Mouse (Mus musculus): Measurements from ENCODE around the gene Rnf43. TPM values are rescaled to one million over a fixed set of nuclear protein-coding genes. Genes with fewer than 3 reads are reported as not detected.

Gene Rnf43
- polyA plus RNA-seq, 1 experiment from 2014 or later: 1.5 TPM

- Histone ChIP-seq H3K27ac (ENCODE audit: low read depth, low read length) (no peak overlapping the region), H3K36me3 (ENCODE audit: control insufficient read depth, insufficient read depth, low read length) (no peaks in the 10 kb centered on the region), H3K4me3 (ENCODE audit: low read depth, low read length) (no peak overlapping the region), H3K27me3 (ENCODE audit: control insufficient read depth, insufficient read depth, low read length) (no peaks in the 10 kb centered on the region), H3K9ac (ENCODE audit: low read length) (no peak overlapping the region), H3K9me3 (ENCODE audit: control insufficient read depth, low read length) (no peaks in the 10 kb centered on the region), H3K4me2 (ENCODE audit: low read depth, low read length, severe bottlenecking) (no peak overlapping the region), H3K4me1 (replicated peaks; ENCODE audit: control insufficient read depth, insufficient read depth, low read length) (no peaks in the 10 kb centered on the region)
- 84% methylated on average over 14 of the region's 14 CpGs for WGBS
- DNase-seq (ENCODE audit: low spot score) (no peak), ATAC-seq (replicated peaks; ENCODE audit: low FRiP score) (no peak)
Observed at GRCm38 (mm10) chr11:87697131-87697682, 34.7 kb downstream of the Rnf43 start.

GRCm38 (mm10) chr11:87698126-87698525, 35.6 kb downstream of the Rnf43 start:
- no peak for DNase-seq (ENCODE audit: low spot score)
- no peak for ATAC-seq (replicated peaks; ENCODE audit: low FRiP score)
- no peak overlapping the region for H3K4me2 ChIP-seq (ENCODE audit: low read depth, low read length, severe bottlenecking)
- H3K27ac ChIP-seq (ENCODE audit: low read depth, low read length): no peak overlapping the region
- no peak overlapping the region for H3K9ac ChIP-seq (ENCODE audit: low read length)
- no peak overlapping the region for H3K4me3 ChIP-seq (ENCODE audit: low read depth, low read length)
- no peaks in the 10 kb centered on the region for H3K4me1 ChIP-seq (replicated peaks; ENCODE audit: control insufficient read depth, insufficient read depth, low read length)
- H3K27me3 ChIP-seq (ENCODE audit: control insufficient read depth, insufficient read depth, low read length): no peaks in the 10 kb centered on the region
- WGBS: 88% methylated on average over 4 of the region's 4 CpGs
- H3K9me3 ChIP-seq (ENCODE audit: control insufficient read depth, low read length): no peaks in the 10 kb centered on the region
- no peaks in the 10 kb centered on the region for H3K36me3 ChIP-seq (ENCODE audit: control insufficient read depth, insufficient read depth, low read length)

GRCm38 (mm10) chr11:87701108-87701507, 38.6 kb downstream of the Rnf43 start:
- 86% methylated on average over 6 of the region's 6 CpGs for WGBS
- DNase-seq (ENCODE audit: low spot score): no peak
- no peaks in the 10 kb centered on the region for H3K4me1 ChIP-seq (replicated peaks; ENCODE audit: control insufficient read depth, insufficient read depth, low read length)

GRCm38 (mm10) chr11:87701877-87702620, 39.5 kb downstream of the Rnf43 start:
- H3K36me3 ChIP-seq (ENCODE audit: control insufficient read depth, insufficient read depth, low read length): no peaks in the 10 kb centered on the region
- ATAC-seq (replicated peaks; ENCODE audit: low FRiP score) (no peak), DNase-seq (ENCODE audit: low spot score) (no peak)
- no peaks in the 10 kb centered on the region for H3K4me1 ChIP-seq (replicated peaks; ENCODE audit: control insufficient read depth, insufficient read depth, low read length)
- H3K9me3 ChIP-seq (ENCODE audit: control insufficient read depth, low read length): no peaks in the 10 kb centered on the region
- H3K9ac ChIP-seq (ENCODE audit: low read length): no peak overlapping the region
- H3K27ac ChIP-seq (ENCODE audit: low read depth, low read length): no peak overlapping the region
- 86% methylated on average over 14 of the region's 14 CpGs for WGBS
- no peak overlapping the region for H3K4me3 ChIP-seq (ENCODE audit: low read depth, low read length)
- H3K4me2 ChIP-seq (ENCODE audit: low read depth, low read length, severe bottlenecking): no peak overlapping the region
- H3K27me3 ChIP-seq (ENCODE audit: control insufficient read depth, insufficient read depth, low read length): no peaks in the 10 kb centered on the region

More at GRCm38 (mm10) chr11:87701108-87701507, 38.6 kb downstream of the Rnf43 start:
- ATAC-seq (replicated peaks; ENCODE audit: low FRiP score): no peak
- Histone ChIP-seq H3K27ac (ENCODE audit: low read depth, low read length) (no peak overlapping the region), H3K9me3 (ENCODE audit: control insufficient read depth, low read length) (no peaks in the 10 kb centered on the region), H3K4me2 (ENCODE audit: low read depth, low read length, severe bottlenecking) (no peak overlapping the region), H3K9ac (ENCODE audit: low read length) (no peak overlapping the region), H3K27me3 (ENCODE audit: control insufficient read depth, insufficient read depth, low read length) (no peaks in the 10 kb centered on the region), H3K36me3 (ENCODE audit: control insufficient read depth, insufficient read depth, low read length) (no peaks in the 10 kb centered on the region), H3K4me3 (ENCODE audit: low read depth, low read length) (no peak overlapping the region)

- no peak overlapping the region for H3K4me2 ChIP-seq (ENCODE audit: low read depth, low read length, severe bottlenecking)
- ATAC-seq (replicated peaks; ENCODE audit: low FRiP score): no peak
- no peaks in the 10 kb centered on the region for H3K4me1 ChIP-seq (replicated peaks; ENCODE audit: control insufficient read depth, insufficient read depth, low read length)
- no peak for DNase-seq (ENCODE audit: low spot score)
- 91% methylated on average over 5 of the region's 5 CpGs for WGBS
- H3K9me3 ChIP-seq (ENCODE audit: control insufficient read depth, low read length): no peaks in the 10 kb centered on the region
- no peak overlapping the region for H3K9ac ChIP-seq (ENCODE audit: low read length)
- H3K4me3 ChIP-seq (ENCODE audit: low read depth, low read length): no peak overlapping the region
- H3K36me3 ChIP-seq (ENCODE audit: control insufficient read depth, insufficient read depth, low read length): no peaks in the 10 kb centered on the region
- no peaks in the 10 kb centered on the region for H3K27me3 ChIP-seq (ENCODE audit: control insufficient read depth, insufficient read depth, low read length)
- no peak overlapping the region for H3K27ac ChIP-seq (ENCODE audit: low read depth, low read length)
Observed at GRCm38 (mm10) chr11:87703654-87704053, 41.1 kb downstream of the Rnf43 start.

- H3K4me3 ChIP-seq (ENCODE audit: low read depth, low read length): no peak overlapping the region
- H3K27ac ChIP-seq (ENCODE audit: low read depth, low read length): no peak overlapping the region
- 92% methylated on average over 9 of the region's 9 CpGs for WGBS
Observed at GRCm38 (mm10) chr11:87704289-87704688, 41.8 kb downstream of the Rnf43 start.

GRCm38 (mm10) chr11:87707570-87707969, 45.0 kb downstream of the Rnf43 start:
- ATAC-seq (replicated peaks; ENCODE audit: low FRiP score) (no peak), DNase-seq (ENCODE audit: low spot score) (no peak)
- H3K27ac ChIP-seq (ENCODE audit: low read depth, low read length): no peak overlapping the region
- H3K4me2 ChIP-seq (ENCODE audit: low read depth, low read length, severe bottlenecking): no peak overlapping the region
- H3K9ac ChIP-seq (ENCODE audit: low read length): no peak overlapping the region
- H3K9me3 ChIP-seq (ENCODE audit: control insufficient read depth, low read length): no peaks in the 10 kb centered on the region
- 49% methylated on average over 8 of the region's 8 CpGs for WGBS
- H3K4me1 ChIP-seq (replicated peaks; ENCODE audit: control insufficient read depth, insufficient read depth, low read length): no peaks in the 10 kb centered on the region; the same call in 1 of the 2 replicates
- no peak overlapping the region for H3K4me3 ChIP-seq (ENCODE audit: low read depth, low read length)
- H3K36me3 ChIP-seq (ENCODE audit: control insufficient read depth, insufficient read depth, low read length): no peaks in the 10 kb centered on the region
- H3K27me3 ChIP-seq (ENCODE audit: control insufficient read depth, insufficient read depth, low read length): no peaks in the 10 kb centered on the region

More at GRCm38 (mm10) chr11:87704289-87704688, 41.8 kb downstream of the Rnf43 start:
- Histone ChIP-seq H3K27me3 (ENCODE audit: control insufficient read depth, insufficient read depth, low read length) (no peaks in the 10 kb centered on the region), H3K4me2 (ENCODE audit: low read depth, low read length, severe bottlenecking) (no peak overlapping the region), H3K9me3 (ENCODE audit: control insufficient read depth, low read length) (no peaks in the 10 kb centered on the region), H3K36me3 (ENCODE audit: control insufficient read depth, insufficient read depth, low read length) (no peaks in the 10 kb centered on the region), H3K4me1 (replicated peaks; ENCODE audit: control insufficient read depth, insufficient read depth, low read length) (no peaks in the 10 kb centered on the region), H3K9ac (ENCODE audit: low read length) (no peak overlapping the region)
- ATAC-seq (replicated peaks; ENCODE audit: low FRiP score) (no peak), DNase-seq (ENCODE audit: low spot score) (no peak)

- no peaks in the 10 kb centered on the region for H3K27me3 ChIP-seq (ENCODE audit: control insufficient read depth, insufficient read depth, low read length)
- ATAC-seq (replicated peaks; ENCODE audit: low FRiP score) (no peak), DNase-seq (ENCODE audit: low spot score) (no peak)
- H3K27ac ChIP-seq (ENCODE audit: low read depth, low read length): no peak overlapping the region
- H3K9me3 ChIP-seq (ENCODE audit: control insufficient read depth, low read length): no peaks in the 10 kb centered on the region
- H3K4me2 ChIP-seq (ENCODE audit: low read depth, low read length, severe bottlenecking): no peak overlapping the region
- H3K4me3 ChIP-seq (ENCODE audit: low read depth, low read length): no peak overlapping the region
- H3K9ac ChIP-seq (ENCODE audit: low read length): no peak overlapping the region
- no peaks in the 10 kb centered on the region; the same call in 1 of the 2 replicates for H3K4me1 ChIP-seq (replicated peaks; ENCODE audit: control insufficient read depth, insufficient read depth, low read length)
- WGBS: 81% methylated on average over 5 of the region's 5 CpGs
- H3K36me3 ChIP-seq (ENCODE audit: control insufficient read depth, insufficient read depth, low read length): no peaks in the 10 kb centered on the region
Observed at GRCm38 (mm10) chr11:87708979-87709378, 46.5 kb downstream of the Rnf43 start.

Measured in forebrain, embryonic 11.5 days (tissue).